Mouse (Mus musculus): ENCODE measurements at regions not wholly inside any gene's neighbourhood (a gene's known extent, or its start where the extent isn't known, plus 50 kb on each side); places are given as distances from the start of the nearest gene placed in this dataset.
A peak's percentile ranks its signal among the peaks of the same experiment; 100 is the strongest.

DNA sequence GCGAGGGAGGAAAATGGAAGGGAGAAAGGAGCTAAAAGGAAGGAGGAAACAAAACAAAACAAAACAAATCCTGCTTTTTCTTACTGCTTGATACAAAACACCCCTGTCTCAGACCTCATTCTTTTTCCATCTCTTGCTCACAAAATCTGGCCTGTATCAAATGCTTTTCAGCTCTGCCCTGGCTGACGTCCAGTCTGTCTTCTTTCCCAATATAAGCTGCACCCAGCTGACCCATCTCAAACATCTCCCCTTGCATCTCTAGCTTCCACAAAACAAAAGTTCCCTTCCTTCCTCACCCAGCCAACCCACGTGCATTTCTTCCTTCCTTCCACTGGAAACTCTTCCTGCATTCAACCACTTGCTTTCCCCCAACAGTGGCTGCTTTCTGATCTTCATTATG lies 183.1 kb upstream of the Usp25 start:
- DNase-seq (ENCODE audit: low spot score in 2 of 2): no peak

DNA sequence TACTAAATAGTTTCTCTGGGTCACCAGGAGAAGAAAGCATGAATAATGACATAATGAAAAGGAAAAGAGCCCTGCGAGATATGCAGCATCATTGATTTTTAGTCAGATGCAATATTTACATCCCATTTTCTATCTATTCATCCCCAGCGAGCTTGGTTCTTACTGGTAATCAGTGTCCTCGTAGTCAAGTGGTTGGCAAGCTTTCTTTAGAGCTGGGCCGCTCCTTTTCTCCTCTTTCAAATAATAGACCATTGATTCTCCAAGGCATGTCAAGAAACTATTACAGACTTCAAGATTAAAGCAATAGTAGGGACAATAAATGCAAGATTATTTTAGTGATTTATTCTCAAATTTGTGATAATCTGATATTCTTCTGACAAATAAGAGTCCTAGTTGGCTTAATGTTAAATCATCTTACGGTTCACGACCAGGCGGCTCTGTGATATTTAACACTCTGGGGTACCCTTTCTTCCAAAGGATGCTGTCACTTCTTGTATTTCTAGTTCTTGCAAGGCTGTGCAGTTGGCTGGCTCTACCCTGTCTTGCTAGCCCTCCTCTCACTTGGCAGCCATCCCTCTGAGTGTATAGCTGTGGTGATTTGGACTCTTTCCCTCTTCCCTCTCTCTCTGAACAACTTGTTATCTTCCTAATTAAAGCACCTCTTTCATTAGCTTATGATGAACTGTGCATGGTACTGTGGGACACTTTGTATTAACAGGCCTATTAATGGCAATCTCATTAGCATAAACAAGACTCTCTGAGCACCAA lies 185.6 kb upstream of the Usp25 start:
- no peak for DNase-seq (ENCODE audit: low spot score in 2 of 2)

DNA sequence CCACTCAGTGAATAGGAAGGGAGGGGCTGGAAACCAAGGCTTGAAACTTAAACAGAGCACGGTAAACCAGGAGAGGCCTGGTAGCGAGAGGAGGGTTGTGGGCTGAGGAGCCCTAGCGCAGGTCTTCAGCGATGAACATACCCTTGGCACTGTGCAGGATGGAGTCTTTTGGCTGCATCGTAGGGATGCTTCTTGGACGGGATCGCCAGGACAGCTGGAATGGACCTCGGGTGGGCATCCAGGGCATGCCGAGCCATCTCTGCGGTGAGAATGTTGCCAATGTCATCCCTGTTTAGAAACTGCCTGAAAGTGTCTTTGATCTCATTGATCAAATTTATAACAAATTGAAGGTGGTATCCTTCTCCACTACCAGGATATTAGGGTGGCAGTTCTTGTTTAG lies 192.2 kb upstream of the Usp25 start:
- DNase-seq (ENCODE audit: low spot score in 2 of 2): no peak

- no peak for DNase-seq (ENCODE audit: low spot score in 2 of 2)
Observed at GRCm38 (mm10) chr16:76816056-76816885, 197.2 kb upstream of the Usp25 start.

- peak in 1 of 2 experiments; percentile 49 for DNase-seq (ENCODE audit: low spot score in 2 of 2)
Observed at GRCm38 (mm10) chr16:76803725-76804124, 209.8 kb upstream of the Usp25 start.

DNA sequence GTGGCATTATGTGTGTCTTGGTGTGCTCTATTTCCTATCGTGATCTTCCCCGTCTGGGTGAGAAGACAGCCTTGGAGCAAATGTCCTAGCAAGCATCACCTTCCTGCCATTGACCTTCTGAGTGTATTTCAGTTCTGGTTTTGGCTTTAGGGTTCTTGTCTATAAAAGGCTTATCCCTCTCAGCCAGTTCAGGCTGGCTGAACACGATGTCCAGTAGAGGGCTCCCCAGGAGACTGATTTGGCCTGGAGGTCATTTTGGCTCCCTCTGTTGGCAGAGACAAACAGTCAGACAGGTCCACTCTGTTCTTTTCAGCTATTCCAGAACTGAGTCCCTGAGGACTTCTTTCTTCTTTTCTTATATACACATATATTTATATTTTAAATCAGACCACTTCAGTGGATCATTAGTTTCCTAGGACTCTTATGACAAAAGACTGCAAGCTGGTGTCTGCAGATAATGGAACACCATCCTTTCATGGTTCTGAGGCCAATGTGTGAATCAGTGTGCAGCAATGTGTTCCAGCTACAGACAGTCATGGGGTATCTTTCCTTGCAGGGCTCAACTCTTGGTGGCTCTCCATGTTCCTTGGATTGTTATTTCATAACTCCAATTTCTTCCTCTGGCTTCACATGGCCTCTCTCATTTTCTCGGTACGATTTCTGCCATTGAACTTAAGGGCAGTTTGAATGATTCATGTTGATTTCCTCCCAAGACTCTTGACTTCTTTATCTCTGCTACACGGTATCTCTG lies 226.9 kb upstream of the Usp25 start:
- peak in 1 of 2 experiments; percentile 36 for DNase-seq (ENCODE audit: low spot score in 2 of 2)

DNA sequence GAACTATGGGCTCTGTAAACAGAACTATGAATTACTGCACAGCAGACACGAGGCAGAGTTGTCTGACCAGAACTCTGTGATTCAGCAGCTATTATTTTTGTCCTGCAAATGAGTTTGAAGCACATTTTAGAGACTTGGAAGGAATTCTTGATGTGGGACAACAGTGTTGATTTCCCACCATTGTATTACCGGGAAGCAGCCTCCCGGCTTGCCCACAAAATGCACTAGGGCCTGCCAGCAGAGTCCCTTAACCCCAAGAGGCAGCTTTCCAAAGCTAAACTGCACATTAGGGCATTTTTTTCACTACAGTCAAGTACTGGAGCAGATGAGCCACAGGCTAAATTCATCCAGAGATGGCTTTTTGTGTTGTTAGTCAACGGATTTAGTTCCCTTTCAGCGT lies 230.8 kb upstream of the Usp25 start:
- DNase-seq (ENCODE audit: low spot score in 2 of 2): no peak

- no peak for DNase-seq (ENCODE audit: low spot score in 2 of 2)
Observed at GRCm38 (mm10) chr16:76775790-76776189, 237.7 kb upstream of the Usp25 start.

DNA sequence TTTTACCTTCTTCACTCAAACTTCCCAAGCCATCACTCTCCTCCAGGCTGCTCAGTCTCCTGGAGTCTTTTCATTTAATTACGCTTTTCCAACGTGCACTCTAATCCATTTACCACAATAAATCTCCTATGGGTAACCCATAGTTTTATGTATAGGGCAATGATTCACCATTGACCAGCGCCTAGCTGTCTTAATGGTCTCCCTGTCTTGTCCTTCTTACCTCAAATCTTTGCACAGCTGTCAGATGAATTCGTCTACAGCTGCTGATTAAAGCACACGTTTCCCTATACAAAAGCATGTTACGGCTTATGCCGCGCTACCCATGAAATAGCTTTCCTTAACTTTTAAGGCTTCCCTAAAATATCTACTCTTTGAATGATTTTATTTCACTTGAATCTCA lies 239.5 kb upstream of the Usp25 start:
- DNase-seq (ENCODE audit: low spot score in 2 of 2): no peak

DNA sequence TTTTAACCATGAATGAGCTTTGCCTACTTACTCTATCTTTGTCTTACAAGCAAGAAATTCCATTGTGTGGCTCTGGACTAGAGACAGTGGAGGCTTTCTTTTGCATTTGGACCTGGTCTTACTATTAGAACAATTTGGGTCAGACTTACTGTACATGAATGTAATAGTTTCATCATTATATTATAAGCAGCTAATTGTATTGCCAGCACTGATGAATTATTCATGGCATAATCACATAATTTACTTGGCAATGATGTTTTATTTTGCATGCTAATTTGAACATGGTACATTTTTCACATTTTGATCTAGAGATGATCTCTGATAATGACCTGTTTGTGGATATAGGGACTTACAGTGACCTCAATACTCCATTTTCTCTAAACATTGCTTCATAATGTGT lies 240.0 kb upstream of the Usp25 start:
- DNase-seq (ENCODE audit: low spot score in 2 of 2): no peak

DNA sequence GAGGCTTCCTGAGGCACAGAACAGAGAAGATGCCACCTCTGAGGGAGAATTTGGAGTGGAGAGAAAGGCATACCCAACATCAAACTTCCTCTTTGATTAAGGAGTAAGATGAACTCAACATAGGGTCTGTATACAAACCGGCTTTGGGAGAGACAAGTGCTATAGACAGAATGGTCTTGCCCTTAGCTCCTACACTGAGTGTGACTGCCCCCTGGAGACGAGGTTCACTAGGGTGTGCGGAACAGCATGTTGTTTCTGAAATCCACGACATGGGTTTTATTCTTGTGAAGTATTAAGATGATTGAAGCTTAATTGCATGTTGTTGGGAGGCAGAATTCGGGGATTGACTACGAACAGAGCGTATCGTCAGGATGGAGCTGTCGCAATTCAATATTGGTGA lies 244.9 kb upstream of the Usp25 start:
- peak in 1 of 2 experiments; percentile 71 for DNase-seq (ENCODE audit: low spot score in 2 of 2)

- no peak for DNase-seq (ENCODE audit: low spot score in 2 of 2)
Observed at GRCm38 (mm10) chr16:76766636-76767035, 246.9 kb upstream of the Usp25 start.

GRCm38 (mm10) chr16:76765536-76765935 lies 248.0 kb upstream of the Usp25 start:
- DNase-seq (ENCODE audit: low spot score in 2 of 2): no peak

DNA sequence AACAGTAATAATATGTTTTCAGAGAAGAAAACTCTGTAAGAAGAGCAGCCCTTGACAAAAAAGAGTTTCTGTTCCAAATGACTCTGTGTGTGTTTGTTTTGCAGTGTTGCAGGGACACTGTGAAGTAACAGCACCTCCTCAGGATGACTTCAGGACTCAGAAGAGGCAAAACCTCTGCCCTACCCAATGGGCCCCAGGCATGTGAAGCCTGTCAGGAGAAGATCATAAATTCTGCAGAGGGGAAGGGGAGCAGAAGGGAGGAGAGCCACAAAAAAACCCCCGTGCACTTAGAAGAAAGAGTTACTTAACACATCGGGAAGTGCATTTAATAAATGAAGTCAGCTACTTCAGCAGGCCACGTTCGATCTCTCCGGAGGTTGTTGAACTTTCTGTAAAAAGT lies 248.5 kb upstream of the Usp25 start:
- no peak for DNase-seq (ENCODE audit: low spot score in 2 of 2)

- no peak for DNase-seq (ENCODE audit: low spot score in 2 of 2)
Observed at GRCm38 (mm10) chr16:76762619-76763283, 250.8 kb upstream of the Usp25 start.

DNA sequence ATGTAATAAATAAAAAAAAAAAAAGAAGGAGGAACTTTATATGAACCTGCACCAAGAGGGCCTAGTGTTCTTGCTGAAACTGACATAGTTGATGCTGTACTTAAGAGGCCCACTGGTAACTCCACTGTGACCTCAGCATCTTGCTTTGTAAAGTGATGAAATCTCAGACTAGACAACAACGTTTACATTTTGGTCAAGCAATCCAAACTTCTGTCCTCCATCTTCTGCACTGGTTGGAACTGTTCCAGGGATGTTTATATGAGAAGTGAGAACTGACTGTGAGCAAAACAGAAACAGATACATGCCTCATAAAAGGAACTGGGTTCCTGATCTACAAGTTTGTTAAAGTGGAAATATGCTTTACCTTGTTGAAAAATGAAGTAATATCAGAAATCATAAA lies 251.7 kb upstream of the Usp25 start:
- DNase-seq (ENCODE audit: low spot score in 2 of 2): no peak

GRCm38 (mm10) chr16:76761004-76761403 lies 252.5 kb upstream of the Usp25 start:
- DNase-seq (ENCODE audit: low spot score in 2 of 2): no peak

- DNase-seq (ENCODE audit: low spot score in 2 of 2): no peak
Observed at GRCm38 (mm10) chr16:76754871-76755270, 258.6 kb upstream of the Usp25 start.

DNA sequence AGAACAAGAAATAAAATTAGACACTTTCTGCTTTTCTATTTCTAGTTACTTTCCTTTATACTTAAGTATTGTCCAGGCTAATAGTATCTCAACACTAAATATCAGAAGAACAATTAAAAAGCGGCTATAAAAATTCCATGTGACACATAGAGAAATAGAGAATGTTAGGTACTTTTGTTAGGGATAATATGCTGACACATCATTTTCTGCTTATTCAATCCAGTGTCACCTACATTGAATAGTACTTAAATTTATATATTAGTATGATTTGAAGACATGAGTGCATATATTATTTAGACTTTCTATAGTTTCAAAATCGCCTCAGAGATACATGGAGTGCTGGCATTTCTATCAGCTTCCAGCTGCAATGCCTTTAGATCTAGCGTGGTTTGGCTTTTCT lies 267.1 kb upstream of the Usp25 start:
- DNase-seq (ENCODE audit: low spot score in 2 of 2): no peak

- no peak for DNase-seq (ENCODE audit: low spot score in 2 of 2)
Observed at GRCm38 (mm10) chr16:76741141-76741540, 272.4 kb upstream of the Usp25 start.

DNA sequence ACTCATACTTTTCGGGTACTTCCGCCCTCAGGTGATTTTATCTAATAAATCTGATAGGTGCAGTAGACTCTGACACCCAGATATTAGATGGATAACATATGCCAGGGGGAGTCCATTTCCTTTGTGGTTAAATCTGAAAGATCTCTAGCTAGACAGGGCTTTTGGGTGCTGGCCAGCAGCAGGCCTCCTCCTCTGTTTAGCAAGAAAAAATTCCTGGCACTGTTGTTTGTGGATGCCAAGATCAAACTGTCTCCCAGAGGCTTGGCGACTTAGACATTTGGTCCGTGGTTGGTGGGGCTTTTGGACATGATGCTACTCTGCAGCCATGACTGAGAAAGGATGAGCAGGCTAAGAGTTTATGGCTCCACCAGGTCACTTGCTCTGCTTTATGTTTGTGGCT lies 287.5 kb upstream of the Usp25 start:
- no peak for DNase-seq (ENCODE audit: low spot score in 2 of 2)

DNA sequence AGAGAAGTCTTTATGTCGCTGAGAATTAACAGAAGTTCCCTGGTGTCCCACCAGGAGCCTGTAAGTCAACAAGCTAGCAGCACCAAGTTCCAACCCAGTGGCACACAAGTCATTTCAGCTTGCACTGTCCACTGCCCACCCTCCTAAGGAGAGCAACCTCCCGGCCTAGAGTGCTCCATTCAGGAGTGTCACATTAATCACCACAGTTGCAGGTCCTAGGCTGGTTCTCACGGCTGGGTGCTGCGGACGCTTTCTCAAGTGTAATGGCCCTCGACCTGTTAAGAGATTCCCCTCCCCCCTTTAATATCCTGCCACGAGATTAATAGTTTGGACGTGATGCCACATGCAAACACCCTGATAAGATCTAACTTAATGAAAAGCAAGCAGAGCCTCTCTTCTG lies 288.2 kb upstream of the Usp25 start:
- DNase-seq (ENCODE audit: low spot score in 2 of 2): no peak
